In the genomic region with DNA sequence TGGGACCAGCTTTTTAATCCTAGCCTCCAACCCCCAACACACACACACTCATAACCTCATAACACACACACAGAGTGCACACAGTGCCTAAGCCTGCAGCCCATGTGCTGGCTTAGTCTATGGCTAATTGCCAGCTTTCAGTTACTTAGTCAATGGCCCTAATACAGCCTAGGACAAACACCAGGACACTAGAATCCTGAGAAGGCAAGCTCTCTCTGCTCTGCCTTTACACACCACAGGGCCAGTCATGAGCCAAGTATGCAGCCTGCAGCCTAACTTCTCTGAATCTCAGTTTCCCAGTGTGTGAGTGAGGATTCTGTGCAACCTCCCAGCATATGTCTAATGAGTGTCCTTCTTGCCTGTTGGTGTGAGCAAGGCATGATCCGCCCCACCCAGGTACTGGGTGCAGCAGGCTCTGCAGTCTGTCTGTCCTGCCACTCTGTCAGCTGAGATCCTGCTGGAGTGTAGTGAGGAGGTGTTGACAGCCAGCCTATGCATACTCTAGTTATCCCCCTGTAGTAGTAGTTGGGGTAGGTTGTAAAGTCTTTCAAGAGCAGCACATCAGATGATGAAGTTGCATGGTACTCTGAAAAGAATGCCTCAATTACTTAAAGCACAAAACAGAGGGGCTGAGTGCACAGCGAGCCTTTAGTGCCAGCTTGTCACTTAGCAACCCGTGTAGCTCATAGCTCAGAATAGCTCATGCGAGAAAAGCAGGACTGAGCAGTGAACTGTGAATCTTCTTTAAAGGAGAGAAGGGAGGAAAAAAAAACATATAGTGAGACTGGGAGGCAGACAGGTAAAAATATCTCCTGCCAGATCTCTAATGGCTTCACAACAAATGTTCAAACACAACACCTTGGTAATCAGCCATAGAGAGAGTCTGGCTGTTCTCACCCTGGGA, we compare ENCODE assay signal across 12 mouse cellular contexts. TPM values are rescaled to one million over a fixed set of nuclear protein-coding genes. Genes with fewer than 3 reads are reported as not detected.
DNase-seq lines count a peak whose midpoint lies in the region; ATAC-seq and TF ChIP-seq lines count a peak whose summit lies in the region.
"Had no signal": no experiment of that assay in that cellular context is flagged by ENCODE, and none has a peak within 500 bp of the region (broad histone marks: within the 10 kb centered on the region; RNA-seq: fewer than 3 reads in every experiment).

No protein-coding gene starts in this region.

- H3K9me3 ChIP-seq in heart, embryonic 16.5 days (replicated peaks; ENCODE audit: control insufficient read depth, low read length) = peaks cover 3% of the 10 kb centered on the region
- H3K9me3 ChIP-seq: lung, embryonic 15.5 days had no signal

- H3K27ac ChIP-seq in heart, embryonic 16.5 days (ENCODE audit: low read length) = peak overlapping the region; percentile 69
- no peak overlapping the region for H3K27ac ChIP-seq in gastrocnemius, adult 2 months
- H3K27ac ChIP-seq: lung, embryonic 15.5 days had no signal

- peaks cover 25% of the 10 kb centered on the region for H3K4me1 ChIP-seq in heart, embryonic 16.5 days (ENCODE audit: control insufficient read depth, insufficient read depth, low read length)

- no peak overlapping the region for H3K4me3 ChIP-seq in heart, embryonic 16.5 days (ENCODE audit: low read length)
- no peak overlapping the region for H3K4me3 ChIP-seq in gastrocnemius, adult 2 months
- H3K4me3 ChIP-seq: lung, embryonic 15.5 days had no signal

- no peak overlapping the region for H3K4me2 ChIP-seq in heart, embryonic 16.5 days (ENCODE audit: low read depth, low read length)
- H3K4me2 ChIP-seq: lung, embryonic 15.5 days had no signal

- intact Hi-C loops in gastrocnemius, adult 2 months (cut with DNase I) = no loop called here

- 0 out of 2 replicates have a peak overlapping the region, but pooled peaks have one; percentile 30 for H3K9ac ChIP-seq in heart, embryonic 16.5 days (ENCODE audit: low read length)
- H3K9ac ChIP-seq: lung, embryonic 15.5 days had no signal

- H3K36me3 ChIP-seq in heart, embryonic 16.5 days (ENCODE audit: control insufficient read depth, insufficient read depth) = peaks cover 2% of the 10 kb centered on the region; the same call in 1 of the 2 replicates
- H3K36me3 ChIP-seq: lung, embryonic 15.5 days had no signal

- peak; percentile 80 for DNase-seq in layer of hippocampus, adult 9-11 months
- no peak for DNase-seq in layer of hippocampus, adult 9-10 months (ENCODE audit: low spot score)
- peak; percentile 65 to 73 for DNase-seq in kidney, postnatal 25 days
- peak; percentile 52 for DNase-seq in right cerebral cortex, postnatal 25 days
- no peak for DNase-seq in gastrocnemius, adult 2 months
- no peak for DNase-seq in gastrocnemius, postnatal 10 days
- no peak for DNase-seq in adrenal gland, adult 2 months

- 37% methylated on average over 4 of the region's 4 CpGs for WGBS in heart, embryonic 16.5 days

- peak; percentile 66 for ATAC-seq in heart, embryonic 16.5 days (replicated peaks; ENCODE audit: extremely low read depth, insufficient read depth, low FRiP score)
- ATAC-seq: intestine, postnatal 0 days had no signal

- no peaks in the 10 kb centered on the region for H3K27me3 ChIP-seq in heart, embryonic 16.5 days (ENCODE audit: control insufficient read depth, insufficient read depth, low read length)
- H3K27me3 ChIP-seq: lung, embryonic 15.5 days had no signal

- no peak for TF ChIP-seq CTCF in gastrocnemius, adult 2 months (IDR thresholded peaks at IDR 0.05)

RNA-seq across cellular contexts. Expression of a gene that starts 12.1 kb away (rescaled TPM):
- polyA plus RNA-seq in heart, embryonic 16.5 days (2015; fragmentation: Nextera tagmentation; extraction: Ambion mirVana) = 4.6 and 5.7 TPM in 2 replicates
- under 1 TPM; 0.28 to 0.81 TPM for total RNA-seq in gastrocnemius, adult 2 months (2021)
- total RNA-seq in gastrocnemius, postnatal 10 days (2021) = under 1 TPM; 0.94 to 0.95 TPM
- total RNA-seq in adrenal gland, adult 2 months (2021) = 10 to 100 TPM in 1 of 2 experiments, 1 to 10 TPM in 1; 4.3 to 13.3 TPM
- polyA plus RNA-seq in adrenal gland, adult 2 months (2012; rRNA removed) = 1.8 and 2.8 TPM in 2 replicates

RNA-seq across cellular contexts. Expression of a gene that starts 46.4 kb away (rescaled TPM):
- polyA plus RNA-seq in heart, embryonic 16.5 days (2015; fragmentation: Nextera tagmentation; extraction: Ambion mirVana) = 0.08 TPM in 1 of 2 replicates, not detected in the other
- 10 to 100 TPM; 51.9 to 72.3 TPM for total RNA-seq in gastrocnemius, adult 2 months (2021)
- 10 to 100 TPM; 53.2 to 59.6 TPM for total RNA-seq in gastrocnemius, postnatal 10 days (2021)
- total RNA-seq in adrenal gland, adult 2 months (2021) = 10 to 100 TPM in 1 of 2 experiments, 1 to 10 TPM in 1; 7.4 to 13.6 TPM
- polyA plus RNA-seq in adrenal gland, adult 2 months (2012; rRNA removed) = 8.6 and 10.0 TPM in 2 replicates
- total RNA-seq: MEL had no signal

RNA-seq across cellular contexts. Expression of a gene that starts 49.2 kb away (rescaled TPM):
- polyA plus RNA-seq in heart, embryonic 16.5 days (2015; fragmentation: Nextera tagmentation; extraction: Ambion mirVana) = 0.11 TPM in 1 of 2 replicates, not detected in the other
- total RNA-seq in gastrocnemius, adult 2 months (2021) = not detected
- not detected for total RNA-seq in gastrocnemius, postnatal 10 days (2021)
- not detected for total RNA-seq in adrenal gland, adult 2 months (2021)
- not detected in 2 replicates for polyA plus RNA-seq in adrenal gland, adult 2 months (2012; rRNA removed)
- total RNA-seq: MEL had no signal
- polyA plus RNA-seq: intestine, postnatal 0 days; lung, embryonic 15.5 days; small intestine, adult 2 months had no signal

Comparison
In these comparisons a context has a peak if more than half of its experiments do, and no peak if none do; other contexts are left out.
1. DNase-seq: peak in layer of hippocampus, adult 9-11 months (single experiment), kidney, postnatal 25 days (2 of 2) and right cerebral cortex, postnatal 25 days (single experiment); none in layer of hippocampus, adult 9-10 months (single experiment), gastrocnemius, adult 2 months (single experiment), gastrocnemius, postnatal 10 days (single experiment) and adrenal gland, adult 2 months (single experiment).